Mouse (Mus musculus): ENCODE measurements around the gene Mrpl45. TPM values are rescaled to one million over a fixed set of nuclear protein-coding genes. Genes with fewer than 3 reads are reported as not detected.

Gene Mrpl45
- polyA plus RNA-seq (2012; rRNA removed), result 26.5 and 26.7 TPM in 2 replicates

GRCm38 (mm10) chr11:97315504-97316503 lies at the start of gene Mrpl45:
Mrpl45 (plus strand) TSS chr11:97315716.

GRCm38 (mm10) chr11:97280216-97280861 lies 35.2 kb upstream of the Mrpl45 start, which contains the start of gene Npepps:
Npepps (minus strand) TSS chr11:97280638.

GRCm38 (mm10) chr11:97352027-97352684 lies 36.6 kb downstream of the Mrpl45 start, which contains the start of gene Gpr179:
Gpr179 (minus strand) TSS chr11:97352077.

GRCm38 (mm10) chr11:97361948-97362648 lies 46.6 kb downstream of the Mrpl45 start, which contains the start of gene Socs7:
Socs7 (plus strand) TSS chr11:97362551.

Other genes with a start within 250 kb of the Mrpl45 start
- 0.10 and 0.17 TPM in 2 replicates for gene Tbx21, start 200.4 kb upstream of the Mrpl45 start, polyA plus RNA-seq (2012; rRNA removed)
- 53.9 and 64.0 TPM in 2 replicates for gene Tbkbp1, start 164.2 kb upstream of the Mrpl45 start, polyA plus RNA-seq (2012; rRNA removed)
- 135 and 137 TPM in 2 replicates for gene Kpnb1, start 127.8 kb upstream of the Mrpl45 start, polyA plus RNA-seq (2012; rRNA removed)
- gene Npepps, start 35.1 kb upstream of the Mrpl45 start, polyA plus RNA-seq (2012; rRNA removed), result 102 and 105 TPM in 2 replicates
- 0.31 and 0.36 TPM in 2 replicates for gene Gpr179, start 36.4 kb downstream of the Mrpl45 start, polyA plus RNA-seq (2012; rRNA removed)
- 27.7 and 31.3 TPM in 2 replicates for gene Socs7, start 46.8 kb downstream of the Mrpl45 start, polyA plus RNA-seq (2012; rRNA removed)
- gene Arhgap23, start 99.8 kb downstream of the Mrpl45 start, polyA plus RNA-seq (2012; rRNA removed), result 22.6 and 28.7 TPM in 2 replicates
- 0.13 and 0.14 TPM in 2 replicates for gene 4933428G20Rik, start 184.6 kb downstream of the Mrpl45 start, polyA plus RNA-seq (2012; rRNA removed)

All from central nervous system, embryonic 14 days (tissue).